Mouse (Mus musculus) ES-E14 (cell line): ENCODE measurements around the gene Lmnb2. TPM values are rescaled to one million over a fixed set of nuclear protein-coding genes. Genes with fewer than 3 reads are reported as not detected.

Experiments
- DNase-seq: peaks from one replicate; pipeline ENCODE4 v3.0.0-alpha.2; 2013; ENCODE audit warnings: low read depth, low spot score
- H3K27ac ChIP-seq: 2 replicates; pipeline ENCODE4 v1.5.1; 2012; ENCODE audit warnings: low read depth, mild to moderate bottlenecking, low read length, moderate library complexity, mixed read lengths; ENCODE audit not compliant: poor library complexity, insufficient read depth, severe bottlenecking
- H3K36me3 ChIP-seq: 2 replicates; pipeline ENCODE4 v1.6.1; 2012; ENCODE audit warnings: mild to moderate bottlenecking, low read length, moderate library complexity, mixed read lengths; ENCODE audit not compliant: control insufficient read depth, poor library complexity, insufficient read depth, severe bottlenecking
- H3K4me1 ChIP-seq, 2 experiments: fragments of 150-350 bp in 1 of 2; sonication (generic) in 1 of 2; 2 replicates each; pipeline ENCODE4 v1.6.1; 2012; ENCODE audit warnings: low read length in 2 of 2, mild to moderate bottlenecking in 1 of 2, mixed read lengths in 1 of 2; ENCODE audit not compliant: control insufficient read depth in 2 of 2, insufficient read depth in 2 of 2, poor library complexity in 1 of 2
- H3K4me3 ChIP-seq, 2 experiments: fragments of 150-350 bp in 1 of 2; sonication (generic) in 1 of 2; 2 replicates each; pipeline ENCODE4 v1.5.1; 2012; ENCODE audit warnings: low read length in 2 of 2, low read depth in 1 of 2, mild to moderate bottlenecking in 1 of 2, mixed read lengths in 1 of 2; ENCODE audit not compliant: insufficient read depth in 1 of 2, poor library complexity in 1 of 2, severe bottlenecking in 1 of 2
- H3K9ac ChIP-seq: 2 replicates; pipeline ENCODE4 v1.6.1; 2012; ENCODE audit warnings: low read depth, mild to moderate bottlenecking, low read length, mixed read lengths; ENCODE audit not compliant: poor library complexity, insufficient read depth, severe bottlenecking
- H3K9me3 ChIP-seq: fragments of 150-350 bp; sonication (generic); 2 replicates; pipeline ENCODE4 v1.6.1; 2012; ENCODE audit warnings: low read depth, mild to moderate bottlenecking, low read length; ENCODE audit not compliant: control insufficient read depth, insufficient read depth
- CHD2 ChIP-seq: IDR thresholded peaks from 2 replicates; pipeline ENCODE4 v1.6.1; 2014; ENCODE audit warnings: mild to moderate bottlenecking, low read depth, low read length, inconsistent platforms
- HCFC1 ChIP-seq: IDR thresholded peaks from 2 replicates; pipeline ENCODE4 v1.6.1; 2012; ENCODE audit warnings: low read length, inconsistent platforms, borderline replicate concordance; ENCODE audit not compliant: insufficient read depth
- MAFK ChIP-seq: IDR thresholded peaks from 2 replicates; pipeline ENCODE4 v1.6.1; 2014; ENCODE audit warnings: mild to moderate bottlenecking, low read depth, low read length, inconsistent platforms; ENCODE audit not compliant: insufficient read depth
- ZC3H11A ChIP-seq: IDR thresholded peaks from 2 replicates; pipeline ENCODE4 v1.6.1; 2012; ENCODE audit warnings: low read depth, mild to moderate bottlenecking, inconsistent platforms, low read length, borderline replicate concordance
- ZNF384 ChIP-seq: IDR thresholded peaks from 2 replicates; pipeline ENCODE4 v1.6.1; 2012; ENCODE audit warnings: low read depth, low read length, inconsistent platforms
- in situ Hi-C, 2 experiments: fragments of 600-800 bp; cut with MboI; formaldehyde crosslinking; loops; one replicate each; pipeline ENCODE4 v1.15.1; 2025; ENCODE audit warnings: low sequenced_read_pairs in 2 of 2, inconsistent platforms in 1 of 2; ENCODE audit not compliant: unreplicated experiment in 2 of 2
- total RNA-seq: library from RNA; depleted of rRNA; stranded (reverse); fragments of 300-350 nt; gene quantifications from 2 replicates; pipeline ENCODE4 v1.2.3, GENCODE M21; 2012

Lmnb2 gene
- total RNA-seq, 1 experiment, result 66.5 TPM

GRCm38 (mm10) chr10:80940988-80941347 is 22.9 kb upstream of the Lmnb2 start:
- no peaks in the 10 kb centered on the region for H3K9me3 ChIP-seq

DNA sequence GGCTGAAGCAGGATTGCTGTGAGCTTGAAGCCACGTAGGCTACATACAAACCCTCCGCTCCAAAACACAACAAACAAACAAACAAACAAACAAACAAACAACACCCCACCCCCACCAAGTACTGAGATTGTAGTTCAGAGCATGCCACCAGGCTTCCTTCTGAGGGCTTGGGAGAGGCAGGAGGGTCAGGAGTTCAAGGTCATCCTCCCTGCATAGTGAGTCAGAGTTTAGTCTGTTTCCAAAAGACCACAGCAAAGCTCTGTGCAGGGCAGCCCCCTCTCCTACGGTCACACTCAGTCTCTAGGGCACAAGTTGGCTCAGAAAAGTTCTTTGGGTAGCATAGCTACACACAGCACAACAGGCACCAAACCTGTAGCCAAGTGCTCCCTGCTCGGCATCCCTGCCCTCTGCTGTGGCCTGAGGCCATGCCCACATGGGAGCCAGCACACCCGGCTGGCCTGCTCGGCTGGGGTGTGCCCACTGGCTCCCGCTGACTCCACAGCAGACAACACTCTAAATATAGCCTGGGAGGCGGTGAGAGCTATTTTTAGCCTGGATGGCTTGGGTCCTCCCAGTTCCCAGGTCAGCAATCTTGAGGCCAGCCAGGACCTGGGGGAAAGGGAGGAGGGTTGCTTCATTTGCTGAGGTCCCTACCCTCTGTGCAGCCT is 22.4 kb upstream of the Lmnb2 start:
- Histone ChIP-seq H3K4me1 (peaks cover 20 to 44% of the 10 kb centered on the region in 2 experiments), H3K4me3 (peak overlapping the region; percentile 30 to 32; a peak in 3 of 4 replicates), H3K27ac (peak overlapping the region; percentile 89), H3K9ac (peak overlapping the region; percentile 29; the same call in 1 of the 2 replicates), H3K9me3 (no peaks in the 10 kb centered on the region), H3K36me3 (no peaks in the 10 kb centered on the region)
- in situ Hi-C loops, result no loop called here
- TF ChIP-seq MAFK (no peak), ZNF384 (no peak), ZC3H11A (no peak), CHD2 (no peak)
- DNase-seq, result peak; percentile 65

More at GRCm38 (mm10) chr10:80940988-80941347, 22.9 kb upstream of the Lmnb2 start:
- Histone ChIP-seq H3K4me1 (peaks cover 20 to 40% of the 10 kb centered on the region in 2 experiments), H3K4me3 (peak overlapping the region in 1 of 2 experiments; percentile 32; a peak in 2 of 4 replicates), H3K36me3 (no peaks in the 10 kb centered on the region), H3K9ac (peak overlapping the region; percentile 19; the same call in 1 of the 2 replicates), H3K27ac (peak overlapping the region; percentile 89)
- in situ Hi-C loops, result no loop called here
- no peak for DNase-seq
- TF ChIP-seq CHD2 (no peak), ZC3H11A (no peak), MAFK (no peak), HCFC1 (no peak), ZNF384 (no peak)

GRCm38 (mm10) chr10:80939671-80940070 is 21.6 kb upstream of the Lmnb2 start:
- DNase-seq, result peak; percentile 76
- Histone ChIP-seq H3K4me3 (peak overlapping the region; percentile 32 to 38), H3K36me3 (no peaks in the 10 kb centered on the region), H3K9ac (peak overlapping the region; percentile 29; the same call in 1 of the 2 replicates), H3K27ac (peak overlapping the region; percentile 89), H3K9me3 (no peaks in the 10 kb centered on the region), H3K4me1 (peaks cover 22 to 46% of the 10 kb centered on the region in 2 experiments)
- no peak for TF ChIP-seq HCFC1
- TF ChIP-seq MAFK, result no peak
- no peak for TF ChIP-seq CHD2
- no peak for TF ChIP-seq ZNF384
- no peak for TF ChIP-seq ZC3H11A
- in situ Hi-C loops, result no loop called here

GRCm38 (mm10) chr10:80938831-80939550 is 20.9 kb upstream of the Lmnb2 start:
- TF ChIP-seq ZNF384 (no peak), HCFC1 (no peak), CHD2 (no peak), ZC3H11A (no peak)
- Histone ChIP-seq H3K27ac (no peak overlapping the region; the same call in 1 of the 2 replicates), H3K9ac (peak overlapping the region; percentile 18; the same call in 1 of the 2 replicates), H3K36me3 (no peaks in the 10 kb centered on the region), H3K4me1 (peaks cover 24 to 50% of the 10 kb centered on the region in 2 experiments), H3K9me3 (no peaks in the 10 kb centered on the region), H3K4me3 (peak overlapping the region; percentile 32 to 38; a peak in 3 of 4 replicates)
- in situ Hi-C loops, result no loop called here
- DNase-seq, result no peak
